Mouse (Mus musculus) MEL (cell line): Measurements from ENCODE around the gene Ckap2l.

Experiments
- BHLHE40 ChIP-seq: IDR thresholded peaks from 2 replicates; pipeline ENCODE4 v1.6.1; 2012; ENCODE audit warnings: low read depth, mild to moderate bottlenecking, inconsistent platforms, low read length, improper control_type of control experiment, borderline replicate concordance
- CTCF ChIP-seq, 3 experiments: IDR thresholded peaks in 2 of 3; conservative IDR thresholded peaks in 1 of 3; 2 replicates each; pipeline ENCODE4 v1.5.1; 2011 to 2012; ENCODE audit warnings: low read length in 3 of 3, low read depth in 2 of 3, mild to moderate bottlenecking in 2 of 3, improper control_type of control experiment in 1 of 3, inconsistent platforms in 1 of 3, mixed read lengths in 1 of 3, moderate library complexity in 1 of 3; ENCODE audit not compliant: control insufficient read depth in 1 of 3, insufficient read depth in 1 of 3, poor library complexity in 1 of 3, severe bottlenecking in 1 of 3
- E2F4 ChIP-seq: IDR thresholded peaks from 2 replicates; pipeline ENCODE4 v1.6.1; 2011; ENCODE audit warnings: low read depth, low read length, improper control_type of control experiment, borderline replicate concordance
- EP300 ChIP-seq, 2 experiments: IDR thresholded peaks; 2 replicates each; pipeline ENCODE4 v1.6.1; 2011; ENCODE audit warnings: improper control_type of control experiment in 2 of 2, low read length in 2 of 2, low read depth in 1 of 2, mild to moderate bottlenecking in 1 of 2
- MAX ChIP-seq: IDR thresholded peaks from 2 replicates; pipeline ENCODE4 v1.6.1; 2011; ENCODE audit warnings: low read length, improper control_type of control experiment
- POLR2A ChIP-seq, 2 experiments: IDR thresholded peaks; 2 replicates each; pipeline ENCODE4 v1.6.1; 2011 to 2012; ENCODE audit warnings: low read length in 2 of 2, mild to moderate bottlenecking in 2 of 2, control low read depth in 1 of 2, improper control_type of control experiment in 1 of 2, low read depth in 1 of 2, moderate library complexity in 1 of 2; ENCODE audit not compliant: control insufficient read depth in 1 of 2, insufficient read depth in 1 of 2, poor library complexity in 1 of 2
- RAD21 ChIP-seq: IDR thresholded peaks from 2 replicates; pipeline ENCODE4 v1.6.1; 2011; ENCODE audit warnings: mild to moderate bottlenecking, low read depth, low read length, improper control_type of control experiment
- UBTF ChIP-seq: IDR thresholded peaks from 2 replicates; pipeline ENCODE4 v1.6.1; 2012; ENCODE audit warnings: low read depth, mild to moderate bottlenecking, inconsistent platforms, low read length, improper control_type of control experiment, moderate library complexity, borderline replicate concordance; ENCODE audit not compliant: insufficient read depth
- USF1 ChIP-seq: IDR thresholded peaks from 2 replicates; pipeline ENCODE4 v1.6.1; 2014; ENCODE audit warnings: low read depth, mild to moderate bottlenecking, inconsistent platforms, low read length, improper control_type of control experiment, moderate library complexity
- ZMIZ1 ChIP-seq: IDR thresholded peaks from 2 replicates; pipeline ENCODE4 v1.6.1; 2012; ENCODE audit warnings: low read depth, mild to moderate bottlenecking, inconsistent platforms, low read length, improper control_type of control experiment, moderate library complexity

DNA sequence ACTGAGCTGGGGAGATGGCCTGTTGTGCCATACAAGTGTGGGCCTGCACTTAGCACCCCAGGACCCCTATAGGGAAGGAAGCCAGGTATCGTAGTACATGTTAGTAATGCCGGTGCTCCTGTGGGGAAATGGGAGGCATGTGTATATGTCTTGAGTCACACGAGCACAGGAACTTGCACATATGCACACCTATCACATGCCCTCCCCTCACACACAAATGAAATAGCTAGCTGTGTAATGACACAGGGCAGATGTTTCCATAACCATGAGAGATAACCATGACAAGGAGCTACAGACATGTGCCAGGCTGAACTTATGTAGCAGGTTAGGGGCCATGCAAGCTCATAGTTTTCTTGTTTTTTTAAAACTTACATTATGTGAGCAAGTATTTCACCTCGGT is 54.0 kb downstream of the Ckap2l start:
- no peak for TF ChIP-seq CTCF (IDR thresholded peaks at IDR 0.05 in 2 of 3, conservative IDR thresholded peaks at IDR 0.05 in 1 of 3; ENCODE audit: control insufficient read depth in 1 of 3, insufficient read depth in 1 of 3, low read depth in 2 of 3, low read length in 3 of 3, poor library complexity in 1 of 3, severe bottlenecking in 1 of 3)
- no peak for TF ChIP-seq UBTF
- TF ChIP-seq EP300 (IDR thresholded peaks at IDR 0.05; ENCODE audit: low read depth in 1 of 2, low read length in 2 of 2), result no peak
- TF ChIP-seq BHLHE40, result no peak
- TF ChIP-seq MAX, result no peak
- no peak for TF ChIP-seq USF1
- no peak for TF ChIP-seq E2F4
- no peak for TF ChIP-seq ZMIZ1
- no peak for TF ChIP-seq RAD21
- no peak for TF ChIP-seq POLR2A (IDR thresholded peaks at IDR 0.05; ENCODE audit: control insufficient read depth in 1 of 2, insufficient read depth in 1 of 2, low read depth in 1 of 2, low read length in 2 of 2, poor library complexity in 1 of 2)
